ENCODE assay signal across 10 mouse cellular contexts in the genomic region with DNA sequence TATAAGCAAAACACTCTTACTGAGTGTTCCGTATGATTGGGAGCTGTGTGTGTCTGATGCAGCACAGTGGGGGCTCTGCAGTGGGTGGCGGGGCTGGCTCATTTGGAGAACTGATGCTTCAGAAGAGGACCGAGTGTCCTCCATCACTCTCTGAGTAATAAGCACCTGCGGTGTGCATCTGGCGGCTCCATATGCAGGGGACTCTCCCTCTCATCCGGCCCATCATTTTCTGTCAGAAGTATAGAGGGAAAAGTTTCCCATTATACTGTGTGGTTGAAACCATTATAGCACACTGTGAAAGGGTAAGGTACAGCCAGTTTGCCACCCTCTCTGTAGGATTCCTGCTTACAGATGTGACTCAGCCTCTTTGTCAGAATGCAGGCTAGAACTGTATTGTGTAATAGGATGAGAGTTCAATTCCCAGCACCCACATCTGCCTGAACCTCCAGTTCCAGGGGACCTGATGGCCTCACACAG. TPM values are rescaled to one million over a fixed set of nuclear protein-coding genes. Genes with fewer than 3 reads are reported as not detected.
DNase-seq lines count a peak whose midpoint lies in the region; ATAC-seq and TF ChIP-seq lines count a peak whose summit lies in the region.
"Had no signal": no experiment of that assay in that cellular context is flagged by ENCODE, and none has a peak within 500 bp of the region (broad histone marks: within the 10 kb centered on the region; RNA-seq: fewer than 3 reads in every experiment).

No protein-coding gene starts in this region.

- DNase-seq in heart, adult 11 months, result peak; percentile 70
- DNase-seq in heart, postnatal 36 days, result no peak
- DNase-seq in NIH3T3 (ENCODE audit: low read depth), result peak; percentile 46
- DNase-seq in hindbrain, embryonic 11.5 days (ENCODE audit: low spot score), result no peak
- peak; percentile 36 for DNase-seq in midbrain, postnatal 0 days (ENCODE audit: low spot score)
- DNase-seq in embryo, embryonic 10 days (ENCODE audit: low spot score), result no peak
- no peak for DNase-seq in lung, postnatal 0 days (ENCODE audit: low spot score)
- DNase-seq in B cell, adult 2 months, result no peak
- DNase-seq: kidney, adult 11 months had no signal

- peaks cover 25% of the 10 kb centered on the region for H3K4me1 ChIP-seq in hindbrain, embryonic 11.5 days (replicated peaks; ENCODE audit: control insufficient read depth, insufficient read depth, low read length)
- H3K4me1 ChIP-seq in midbrain, postnatal 0 days (ENCODE audit: insufficient read depth, low read length), result peaks cover 18% of the 10 kb centered on the region; the same call in 1 of the 2 replicates
- H3K4me1 ChIP-seq in lung, postnatal 0 days (ENCODE audit: insufficient read depth, low read depth, low read length), result peaks cover 3% of the 10 kb centered on the region; the same call in 1 of the 2 replicates

- peak overlapping the region; percentile 27; the same call in 1 of the 2 replicates for H3K9ac ChIP-seq in hindbrain, embryonic 11.5 days (ENCODE audit: low read depth, low read length)
- H3K9ac ChIP-seq in midbrain, postnatal 0 days (replicated peaks; ENCODE audit: low read length, poor library complexity, severe bottlenecking), result no peak overlapping the region
- H3K9ac ChIP-seq in lung, postnatal 0 days (replicated peaks; ENCODE audit: low read depth), result no peak overlapping the region
- H3K9ac ChIP-seq: lung, embryonic 15.5 days had no signal

- 41% methylated on average over 6 of the region's 6 CpGs for WGBS in hindbrain, embryonic 11.5 days
- 46% methylated on average over 6 of the region's 6 CpGs for WGBS in midbrain, postnatal 0 days
- WGBS in lung, postnatal 0 days, result 84% methylated on average over 6 of the region's 6 CpGs

- no peak for TF ChIP-seq EP300 in lung, postnatal 0 days (IDR thresholded peaks at IDR 0.05)

- no peak overlapping the region for H3K4me3 ChIP-seq in hindbrain, embryonic 11.5 days (ENCODE audit: low read depth, low read length)
- H3K4me3 ChIP-seq in midbrain, postnatal 0 days (ENCODE audit: low read depth, low read length), result no peak overlapping the region
- no peak overlapping the region for H3K4me3 ChIP-seq in lung, postnatal 0 days (ENCODE audit: low read depth, low read length)
- H3K4me3 ChIP-seq: lung, embryonic 15.5 days had no signal

- peak overlapping the region; percentile 21; the same call in 1 of the 2 replicates for H3K4me2 ChIP-seq in hindbrain, embryonic 11.5 days (replicated peaks; ENCODE audit: low read depth, low read length)
- H3K4me2 ChIP-seq in midbrain, postnatal 0 days (ENCODE audit: low read depth, low read length, poor library complexity, severe bottlenecking), result no peak overlapping the region
- no peak overlapping the region for H3K4me2 ChIP-seq in lung, postnatal 0 days (replicated peaks; ENCODE audit: low read depth, low read length)
- H3K4me2 ChIP-seq: lung, embryonic 15.5 days had no signal

- H3K9me3 ChIP-seq in hindbrain, embryonic 11.5 days (ENCODE audit: control insufficient read depth, low read length), result no peaks in the 10 kb centered on the region
- H3K9me3 ChIP-seq in midbrain, postnatal 0 days (ENCODE audit: low read length), result no peaks in the 10 kb centered on the region
- H3K9me3 ChIP-seq in lung, postnatal 0 days (ENCODE audit: low read length), result no peaks in the 10 kb centered on the region
- H3K9me3 ChIP-seq: lung, embryonic 15.5 days had no signal

- no peak for TF ChIP-seq CTCF in midbrain, postnatal 0 days (IDR thresholded peaks at IDR 0.05)
- no peak for TF ChIP-seq CTCF in lung, postnatal 0 days (IDR thresholded peaks at IDR 0.05)

- no peak for ATAC-seq in hindbrain, embryonic 11.5 days (ENCODE audit: low FRiP score)
- ATAC-seq in midbrain, postnatal 0 days (ENCODE audit: low FRiP score), result no peak
- no peak for ATAC-seq in lung, postnatal 0 days

- no peaks in the 10 kb centered on the region for H3K36me3 ChIP-seq in hindbrain, embryonic 11.5 days (ENCODE audit: control insufficient read depth, insufficient read depth, low read length)
- no peaks in the 10 kb centered on the region for H3K36me3 ChIP-seq in midbrain, postnatal 0 days (ENCODE audit: insufficient read depth, low read length)
- no peaks in the 10 kb centered on the region for H3K36me3 ChIP-seq in lung, postnatal 0 days (ENCODE audit: insufficient read depth, low read length)
- H3K36me3 ChIP-seq: lung, embryonic 15.5 days had no signal

- peak overlapping the region; percentile 100 for H3K27ac ChIP-seq in hindbrain, embryonic 11.5 days (ENCODE audit: low read depth, low read length)
- H3K27ac ChIP-seq in midbrain, postnatal 0 days (ENCODE audit: low read depth, low read length), result no peak overlapping the region
- no peak overlapping the region for H3K27ac ChIP-seq in lung, postnatal 0 days (ENCODE audit: low read length)
- H3K27ac ChIP-seq: lung, embryonic 15.5 days had no signal

- no peaks in the 10 kb centered on the region for H3K27me3 ChIP-seq in hindbrain, embryonic 11.5 days (ENCODE audit: control insufficient read depth, insufficient read depth, low read length)
- no peaks in the 10 kb centered on the region for H3K27me3 ChIP-seq in midbrain, postnatal 0 days (ENCODE audit: insufficient read depth, low read length)
- no peaks in the 10 kb centered on the region for H3K27me3 ChIP-seq in lung, postnatal 0 days (replicated peaks; ENCODE audit: insufficient read depth, low read length)
- H3K27me3 ChIP-seq: lung, embryonic 15.5 days had no signal

- intact Hi-C loops in heart, postnatal 36 days (cut with DNase I), result no loop called here

RNA-seq across cellular contexts. Expression of gene Cemip2, which starts 8.9 kb away (rescaled TPM):
- 10 to 100 TPM; 12.2 to 14.0 TPM for total RNA-seq in heart, postnatal 36 days (2021)
- 85.6 and 91.3 TPM in 2 replicates for polyA plus RNA-seq in hindbrain, embryonic 11.5 days (2014; fragmentation: Nextera tagmentation; extraction: Ambion mirVana)
- total RNA-seq in midbrain, postnatal 0 days (2014; rRNA removed), result 26.3 and 35.4 TPM in 2 replicates
- polyA plus RNA-seq in midbrain, postnatal 0 days (2015; fragmentation: Nextera tagmentation; extraction: Ambion mirVana), result 13.0 and 15.8 TPM in 2 replicates
- 46.7 and 47.2 TPM in 2 replicates for polyA plus RNA-seq in lung, postnatal 0 days (2015; fragmentation: Nextera tagmentation; extraction: Ambion mirVana)

Comparison
In these comparisons a context has a peak if more than half of its experiments do, and no peak if none do; other contexts are left out.
1. DNase-seq: peak in heart, adult 11 months (single experiment), NIH3T3 (single experiment) and midbrain, postnatal 0 days (single experiment); none in heart, postnatal 36 days (0 of 2), hindbrain, embryonic 11.5 days (single experiment), embryo, embryonic 10 days (single experiment), lung, postnatal 0 days (single experiment) and B cell, adult 2 months (0 of 2).